Mouse (Mus musculus) NIH3T3 (cell line): ENCODE measurements around the gene Uncx.
A peak's percentile ranks its signal among the peaks of the same experiment; 100 is the strongest.

Experiments used
- DNase-seq: peaks from one replicate; pipeline ENCODE4 v3.0.0-alpha.2; 2012; ENCODE audit warnings: low read depth

The Uncx gene

GRCm38 (mm10) chr5:139542556-139542955 is 738 bp upstream of the Uncx start:
- DNase-seq = no peak

GRCm38 (mm10) chr5:139543650-139544270 is 466 bp downstream of the Uncx start:
- DNase-seq = no peak

- DNase-seq = no peak
Measured at GRCm38 (mm10) chr5:139544271-139545135, 1.2 kb downstream of the Uncx start.

- DNase-seq = no peak
Measured at GRCm38 (mm10) chr5:139545221-139545620, 1.9 kb downstream of the Uncx start.

GRCm38 (mm10) chr5:139545673-139546335 is 2.5 kb downstream of the Uncx start:
- no peak for DNase-seq

GRCm38 (mm10) chr5:139546336-139546770 is 3.1 kb downstream of the Uncx start:
- no peak for DNase-seq

GRCm38 (mm10) chr5:139546771-139547420 is 3.6 kb downstream of the Uncx start:
- DNase-seq = no peak

GRCm38 (mm10) chr5:139547421-139547931 is 4.2 kb downstream of the Uncx start:
- DNase-seq = no peak

- DNase-seq = no peak
Measured at GRCm38 (mm10) chr5:139553446-139554273, 10.4 kb downstream of the Uncx start.

GRCm38 (mm10) chr5:139554478-139555335 is 11.4 kb downstream of the Uncx start:
- DNase-seq = no peak

GRCm38 (mm10) chr5:139555476-139556115 is 12.3 kb downstream of the Uncx start:
- no peak for DNase-seq

- no peak for DNase-seq
Measured at GRCm38 (mm10) chr5:139556116-139556678, 12.9 kb downstream of the Uncx start.

GRCm38 (mm10) chr5:139557079-139557478 is 13.8 kb downstream of the Uncx start:
- DNase-seq = no peak

- no peak for DNase-seq
Measured at GRCm38 (mm10) chr5:139557531-139558467, 14.5 kb downstream of the Uncx start.

- DNase-seq = no peak
Measured at GRCm38 (mm10) chr5:139558468-139558804, 15.1 kb downstream of the Uncx start.

GRCm38 (mm10) chr5:139558917-139559660 is 15.8 kb downstream of the Uncx start:
- DNase-seq = no peak

GRCm38 (mm10) chr5:139559782-139560181 is 16.5 kb downstream of the Uncx start:
- DNase-seq = peak; percentile 62
